Mouse (Mus musculus) thymus, adult 2 months (tissue): Measurements from ENCODE around the gene Gm11214.

ENCODE experiments used
- CTCF ChIP-seq: fragments of 200-500 bp; IDR thresholded peaks from 2 replicates; pipeline ENCODE4 v1.5.1; 2012; ENCODE audit warnings: mild to moderate bottlenecking, control low read depth, low read length, moderate library complexity, borderline replicate concordance; ENCODE audit not compliant: control insufficient read depth, poor library complexity, insufficient read depth; ENCODE audit errors: extremely low read depth
- POLR2A ChIP-seq: fragments of 200-500 bp; IDR thresholded peaks from 2 replicates; pipeline ENCODE4 v1.6.1; 2012; ENCODE audit warnings: mild to moderate bottlenecking, low read length, control low read depth, moderate library complexity; ENCODE audit not compliant: control insufficient read depth, poor library complexity, insufficient read depth; ENCODE audit errors: extremely low read depth

DNA sequence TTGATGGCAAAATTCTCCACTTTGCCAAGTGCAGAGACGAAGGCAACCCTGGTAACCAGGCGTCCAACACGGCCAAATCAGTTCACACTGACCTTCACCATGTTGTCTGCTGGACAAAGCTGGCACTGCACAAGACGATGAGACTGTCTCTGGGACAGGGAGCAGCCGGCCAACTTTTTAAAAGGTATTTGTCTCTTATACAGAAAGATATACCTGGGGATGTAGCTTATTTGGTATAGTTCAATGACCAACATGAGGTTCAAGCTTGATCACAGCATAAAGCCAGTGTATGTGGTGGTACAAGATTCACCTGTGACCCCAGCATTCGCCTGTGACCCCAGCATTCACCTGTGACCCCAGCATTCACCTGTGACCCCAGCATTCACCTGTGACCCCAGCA lies at the start of gene Gm11214:
- TF ChIP-seq POLR2A (no peak), CTCF (no peak)
